Mouse (Mus musculus) limb, embryonic 11.5 days (tissue): ENCODE results near the gene Lamtor3. TPM values are rescaled to one million over a fixed set of nuclear protein-coding genes. Genes with fewer than 3 reads are reported as not detected.
"Not testable (repeated sequence)": the region's sequence is repeated elsewhere in the genome, so short reads cannot be mapped to it uniquely, and the experiment has no call there.

Experiments used
- ATAC-seq: fragments of 200-750 bp; cut with Nextera tagmentation; 2 replicates; pipeline ENCODE4 v1.8.0; 2017; ENCODE audit warnings: low read depth; ENCODE audit not compliant: insufficient number of reproducible peaks, low FRiP score, low TSS enrichment
- DNase-seq: peaks from one replicate; pipeline ENCODE4 v3.0.0-alpha.2; 2015; ENCODE audit warnings: low spot score
- H3K27ac ChIP-seq: fragments of 300-500 bp; sonication (generic); replicated peaks from 2 replicates; pipeline ENCODE4 v1.5.1; 2014; ENCODE audit warnings: low read depth, mild to moderate bottlenecking, low read length
- H3K27me3 ChIP-seq: fragments of 300-500 bp; sonication (generic); 2 replicates; pipeline ENCODE4 v1.6.1; 2014; ENCODE audit warnings: mild to moderate bottlenecking, low read length, mixed read lengths; ENCODE audit not compliant: control insufficient read depth, insufficient read depth
- H3K36me3 ChIP-seq: fragments of 300-500 bp; sonication (generic); 2 replicates; pipeline ENCODE4 v1.6.1; 2014; ENCODE audit warnings: mild to moderate bottlenecking, low read length, moderate library complexity, mixed read lengths; ENCODE audit not compliant: control insufficient read depth, insufficient read depth
- H3K4me1 ChIP-seq: fragments of 300-500 bp; sonication (generic); 2 replicates; pipeline ENCODE4 v1.6.1; 2014; ENCODE audit warnings: low read length, mixed read lengths; ENCODE audit not compliant: control insufficient read depth, insufficient read depth
- H3K4me2 ChIP-seq: fragments of 300-500 bp; sonication (generic); 2 replicates; pipeline ENCODE4 v1.6.1; 2014; ENCODE audit warnings: low read depth, mild to moderate bottlenecking, moderate library complexity; ENCODE audit not compliant: severe bottlenecking
- H3K4me3 ChIP-seq: fragments of 300-500 bp; sonication (generic); 2 replicates; pipeline ENCODE4 v1.5.1; 2014; ENCODE audit warnings: low read depth, low read length
- H3K9ac ChIP-seq: fragments of 300-500 bp; sonication (generic); 2 replicates; pipeline ENCODE4 v1.6.1; 2014; ENCODE audit warnings: mild to moderate bottlenecking, low read length
- H3K9me3 ChIP-seq: fragments of 300-500 bp; sonication (generic); 2 replicates; pipeline ENCODE4 v1.6.1; 2016; ENCODE audit warnings: low read length; ENCODE audit not compliant: control insufficient read depth
- WGBS: fragments of 180-500 bp; shearing (Covaris S2); extraction: QIAGEN DNeasy Blood & Tissue Kit; methylation state at CpG from one replicate; pipeline ENCODE4 v1.1.7; 2014; 5-methylcytosine and 5-hydroxymethylcytosine counted together
- polyA plus RNA-seq: library from polyadenylated mRNA; unstranded; fragments of >200 nt; fragmentation: Nextera tagmentation; extraction: Ambion mirVana; gene quantifications from 2 replicates; pipeline ENCODE4 v1.2.1, GENCODE M21; 2014

The Lamtor3 gene
- polyA plus RNA-seq, 1 experiment from 2014 or later: 99.8 TPM

- H3K9ac ChIP-seq: no peak overlapping the region
- ATAC-seq: no peak
- no peak overlapping the region for H3K27ac ChIP-seq
- H3K4me1 ChIP-seq: no peaks in the 10 kb centered on the region
- WGBS: 90% methylated on average over 4 of the region's 4 CpGs
- no peak for DNase-seq
- H3K4me3 ChIP-seq: no peak overlapping the region
- H3K4me2 ChIP-seq: no peak overlapping the region
- H3K36me3 ChIP-seq: peaks cover 3% of the 10 kb centered on the region
- H3K27me3 ChIP-seq: no peaks in the 10 kb centered on the region
- H3K9me3 ChIP-seq: no peaks in the 10 kb centered on the region
These were observed 24.5 kb upstream of the Lamtor3 start for GRCm38 (mm10) chr3:137893789-137894188.

GRCm38 (mm10) chr3:137895196-137895595, 23.1 kb upstream of the Lamtor3 start:
- ATAC-seq (no peak), DNase-seq (peak; percentile 28)
- no peak overlapping the region for H3K4me2 ChIP-seq
- no peaks in the 10 kb centered on the region for H3K27me3 ChIP-seq
- 93% methylated on average over 3 of the region's 3 CpGs for WGBS
- no peaks in the 10 kb centered on the region for H3K9me3 ChIP-seq
- no peak overlapping the region for H3K4me3 ChIP-seq
- peaks cover 3% of the 10 kb centered on the region for H3K36me3 ChIP-seq
- no peak overlapping the region for H3K27ac ChIP-seq
- H3K9ac ChIP-seq: no peak overlapping the region
- no peaks in the 10 kb centered on the region for H3K4me1 ChIP-seq

- Histone ChIP-seq H3K36me3 (peaks cover 3% of the 10 kb centered on the region), H3K4me3 (no peak overlapping the region), H3K4me1 (no peaks in the 10 kb centered on the region), H3K27ac (no peak overlapping the region), H3K9ac (no peak overlapping the region), H3K9me3 (no peaks in the 10 kb centered on the region), H3K27me3 (no peaks in the 10 kb centered on the region), H3K4me2 (no peak overlapping the region)
- ATAC-seq (no peak), DNase-seq (no peak)
- WGBS: 63% methylated on average over 4 of the region's 4 CpGs
These were observed 21.9 kb upstream of the Lamtor3 start for GRCm38 (mm10) chr3:137896386-137896785.

GRCm38 (mm10) chr3:137896867-137897266, 21.4 kb upstream of the Lamtor3 start:
- Histone ChIP-seq H3K36me3 (peaks cover 3% of the 10 kb centered on the region), H3K4me2 (no peak overlapping the region), H3K9ac (no peak overlapping the region), H3K4me3 (no peak overlapping the region), H3K9me3 (no peaks in the 10 kb centered on the region), H3K27ac (no peak overlapping the region), H3K27me3 (no peaks in the 10 kb centered on the region), H3K4me1 (no peaks in the 10 kb centered on the region)
- 94% methylated on average over 3 of the region's 3 CpGs for WGBS
- no peak for ATAC-seq
- DNase-seq: no peak

GRCm38 (mm10) chr3:137897685-137898084, 20.6 kb upstream of the Lamtor3 start:
- H3K9ac ChIP-seq: no peak overlapping the region
- ATAC-seq (no peak), DNase-seq (no peak)
- 93% methylated on average over 5 of the region's 5 CpGs for WGBS
- no peaks in the 10 kb centered on the region for H3K9me3 ChIP-seq
- peaks cover 3% of the 10 kb centered on the region for H3K36me3 ChIP-seq
- no peaks in the 10 kb centered on the region for H3K4me1 ChIP-seq
- no peak overlapping the region for H3K27ac ChIP-seq
- no peak overlapping the region for H3K4me2 ChIP-seq
- no peak overlapping the region for H3K4me3 ChIP-seq
- no peaks in the 10 kb centered on the region for H3K27me3 ChIP-seq

- Histone ChIP-seq H3K36me3 (peaks cover 5% of the 10 kb centered on the region), H3K4me2 (no peak overlapping the region), H3K9ac (no peak overlapping the region), H3K9me3 (no peaks in the 10 kb centered on the region), H3K27ac (no peak overlapping the region), H3K4me1 (no peaks in the 10 kb centered on the region), H3K27me3 (no peaks in the 10 kb centered on the region), H3K4me3 (no peak overlapping the region)
- DNase-seq: no peak
- 91% methylated on average over 10 of the region's 10 CpGs for WGBS
- no peak for ATAC-seq
These were observed 18.2 kb upstream of the Lamtor3 start for GRCm38 (mm10) chr3:137900149-137900548.

- no peak for DNase-seq
- 80% methylated on average over 2 of the region's 2 CpGs for WGBS
- H3K27ac ChIP-seq: no peak overlapping the region
- no peak overlapping the region for H3K9ac ChIP-seq
- H3K4me2 ChIP-seq: no peak overlapping the region
- no peaks in the 10 kb centered on the region for H3K36me3 ChIP-seq
- no peaks in the 10 kb centered on the region for H3K27me3 ChIP-seq
- H3K9me3 ChIP-seq: no peaks in the 10 kb centered on the region
- H3K4me3 ChIP-seq: no peak overlapping the region
- no peaks in the 10 kb centered on the region for H3K4me1 ChIP-seq
- ATAC-seq: no peak
These were observed 5.2 kb upstream of the Lamtor3 start for GRCm38 (mm10) chr3:137913093-137913492.

- H3K27me3 ChIP-seq, H3K4me1 ChIP-seq, H3K9me3 ChIP-seq, H3K4me3 ChIP-seq, ATAC-seq, H3K4me2 ChIP-seq, DNase-seq, H3K9ac ChIP-seq, H3K36me3 ChIP-seq, H3K27ac ChIP-seq: not testable (repeated sequence)
- WGBS: no CpG with 5 or more reads among the region's 1 CpGs
These were observed 3.7 kb upstream of the Lamtor3 start for GRCm38 (mm10) chr3:137914567-137914966.

- peaks cover 4% of the 10 kb centered on the region; the same call in 1 of the 2 replicates for H3K4me1 ChIP-seq
- H3K27ac ChIP-seq: 0 out of 2 replicates have a peak overlapping the region, but pooled peaks have one; percentile 53
- H3K9me3 ChIP-seq: no peaks in the 10 kb centered on the region
- DNase-seq: no peak
- peak overlapping the region; percentile 75 for H3K4me3 ChIP-seq
- 22% methylated on average over 12 of the region's 12 CpGs for WGBS
- ATAC-seq: peak; percentile 45; the same call in 1 of the 2 replicates
- no peaks in the 10 kb centered on the region for H3K27me3 ChIP-seq
- peak overlapping the region; percentile 56 for H3K4me2 ChIP-seq
- H3K36me3 ChIP-seq: peaks cover 2% of the 10 kb centered on the region; the same call in 1 of the 2 replicates
- H3K9ac ChIP-seq: peak overlapping the region; percentile 24
These were observed 573 bp upstream of the Lamtor3 start for GRCm38 (mm10) chr3:137917694-137918171.
